Mouse (Mus musculus): ENCODE measurements around the gene Faim. TPM values are rescaled to one million over a fixed set of nuclear protein-coding genes. Genes with fewer than 3 reads are reported as not detected.

Gene Faim
- polyA plus RNA-seq, 1 experiment from 2014 or later: 26.6 TPM

- H3K27me3 ChIP-seq (replicated peaks): no peaks in the 10 kb centered on the region
- H3K4me3 ChIP-seq: no peak overlapping the region
- no peak overlapping the region for H3K27ac ChIP-seq (replicated peaks)
- no peak overlapping the region for H3K9ac ChIP-seq
- no peak for ATAC-seq (ENCODE audit: extremely low read depth, insufficient number of reproducible peaks, low FRiP score, low TSS enrichment)
- no peaks in the 10 kb centered on the region for H3K36me3 ChIP-seq
- no peaks in the 10 kb centered on the region for H3K9me3 ChIP-seq
- WGBS: 73% methylated on average over 6 of the region's 6 CpGs
- no peak overlapping the region for H3K4me2 ChIP-seq
- H3K4me1 ChIP-seq: no peaks in the 10 kb centered on the region
Observed at GRCm38 (mm10) chr9:99017679-99018078, 31.5 kb downstream of the Faim start.

DNA sequence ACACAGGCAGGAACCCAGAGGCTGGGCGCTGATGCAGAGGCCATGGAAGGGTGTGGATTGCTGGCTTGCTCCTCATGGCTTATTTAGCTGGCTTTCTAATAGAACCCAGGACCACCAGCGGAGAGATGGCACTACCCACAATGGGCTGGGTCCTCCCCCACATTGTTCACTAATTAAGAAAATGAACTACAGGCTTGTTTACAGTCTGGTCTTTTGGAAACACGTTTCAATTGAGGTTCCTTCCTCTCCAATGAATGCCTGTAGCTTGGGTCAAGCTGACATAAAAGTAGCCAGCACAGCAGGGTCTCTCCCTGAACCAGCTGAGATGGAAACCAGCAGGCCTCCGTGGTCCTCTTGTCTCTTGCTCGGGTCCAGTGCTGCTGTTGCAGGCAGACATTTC, 35.0 kb downstream of the Faim start:
- no peak overlapping the region for H3K4me2 ChIP-seq
- no peak overlapping the region for H3K4me3 ChIP-seq
- H3K9ac ChIP-seq: no peak overlapping the region
- no peaks in the 10 kb centered on the region for H3K4me1 ChIP-seq
- no peak overlapping the region for H3K27ac ChIP-seq (replicated peaks)
- H3K36me3 ChIP-seq: no peaks in the 10 kb centered on the region
- no peaks in the 10 kb centered on the region for H3K27me3 ChIP-seq (replicated peaks)
- WGBS: 54% methylated on average over 5 of the region's 5 CpGs
- ATAC-seq (ENCODE audit: extremely low read depth, insufficient number of reproducible peaks, low FRiP score, low TSS enrichment): no peak
- no peaks in the 10 kb centered on the region for H3K9me3 ChIP-seq

DNA sequence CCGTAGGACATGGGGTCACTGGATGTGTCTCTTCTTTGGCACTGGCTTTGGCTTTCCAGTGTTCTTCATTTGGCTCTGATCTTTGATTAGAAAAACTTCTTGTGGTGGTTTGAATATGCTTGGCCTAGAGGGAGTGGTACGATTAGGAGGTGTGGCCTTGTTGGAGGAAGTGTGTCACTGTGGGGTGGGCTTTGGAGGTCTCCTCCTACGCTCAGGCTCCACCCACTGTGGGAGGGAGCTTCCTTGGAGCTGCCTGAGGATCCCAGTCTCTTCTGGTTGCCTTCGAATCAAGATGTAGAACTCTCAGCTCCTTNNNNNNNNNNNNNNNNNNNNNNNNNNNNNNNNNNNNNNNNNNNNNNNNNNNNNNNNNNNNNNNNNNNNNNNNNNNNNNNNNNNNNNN, 35.6 kb downstream of the Faim start:
- no peak overlapping the region for H3K27ac ChIP-seq (replicated peaks)
- ATAC-seq (ENCODE audit: extremely low read depth, insufficient number of reproducible peaks, low FRiP score, low TSS enrichment): no peak
- H3K36me3 ChIP-seq: no peaks in the 10 kb centered on the region
- 77% methylated on average over 4 of the region's 4 CpGs for WGBS
- no peaks in the 10 kb centered on the region for H3K27me3 ChIP-seq (replicated peaks)
- H3K4me1 ChIP-seq: no peaks in the 10 kb centered on the region
- H3K9me3 ChIP-seq: no peaks in the 10 kb centered on the region
- no peak overlapping the region for H3K4me3 ChIP-seq
- no peak overlapping the region for H3K4me2 ChIP-seq
- no peak overlapping the region for H3K9ac ChIP-seq

DNA sequence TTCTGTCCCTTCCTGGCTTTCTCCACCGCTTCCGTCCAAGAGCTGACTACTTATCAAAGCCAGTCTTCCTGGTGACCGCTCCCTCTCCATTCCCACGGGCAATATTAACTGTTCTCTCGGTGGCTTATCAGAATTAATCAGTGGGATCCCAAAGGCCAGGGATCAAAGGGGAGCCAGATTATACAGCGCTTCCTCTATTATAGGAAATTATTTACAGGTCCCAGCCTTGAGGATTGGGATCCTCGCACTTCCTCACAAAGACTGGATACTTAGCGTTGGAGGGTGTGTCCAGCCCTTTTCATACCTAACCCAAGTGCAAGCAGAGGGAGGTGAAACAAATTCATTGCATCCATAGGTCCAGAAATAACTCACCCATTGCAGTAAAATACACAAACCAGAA, 45.9 kb downstream of the Faim start:
- Histone ChIP-seq H3K4me2 (no peak overlapping the region), H3K9ac (no peak overlapping the region), H3K4me1 (no peaks in the 10 kb centered on the region), H3K27me3 (replicated peaks) (no peaks in the 10 kb centered on the region), H3K9me3 (no peaks in the 10 kb centered on the region), H3K36me3 (0 out of 2 replicates have a peak, but pooled peaks cover under 1% of the 10 kb centered on the region), H3K4me3 (no peak overlapping the region), H3K27ac (replicated peaks) (no peak overlapping the region)
- no peak for ATAC-seq (ENCODE audit: extremely low read depth, insufficient number of reproducible peaks, low FRiP score, low TSS enrichment)
- WGBS: 59% methylated on average over 8 of the region's 8 CpGs

- H3K27me3 ChIP-seq (replicated peaks): no peaks in the 10 kb centered on the region
- WGBS: 85% methylated on average over 8 of the region's 8 CpGs
- H3K9ac ChIP-seq: no peak overlapping the region
- ATAC-seq (ENCODE audit: extremely low read depth, insufficient number of reproducible peaks, low FRiP score, low TSS enrichment): no peak
- no peak overlapping the region for H3K4me2 ChIP-seq
- H3K9me3 ChIP-seq: no peaks in the 10 kb centered on the region
- no peak overlapping the region for H3K27ac ChIP-seq (replicated peaks)
- peaks cover 9% of the 10 kb centered on the region; the same call in 1 of the 2 replicates for H3K4me1 ChIP-seq
- no peak overlapping the region for H3K4me3 ChIP-seq
- H3K36me3 ChIP-seq: peaks cover 11% of the 10 kb centered on the region
Observed at GRCm38 (mm10) chr9:99034111-99034510, 47.9 kb downstream of the Faim start.

DNA sequence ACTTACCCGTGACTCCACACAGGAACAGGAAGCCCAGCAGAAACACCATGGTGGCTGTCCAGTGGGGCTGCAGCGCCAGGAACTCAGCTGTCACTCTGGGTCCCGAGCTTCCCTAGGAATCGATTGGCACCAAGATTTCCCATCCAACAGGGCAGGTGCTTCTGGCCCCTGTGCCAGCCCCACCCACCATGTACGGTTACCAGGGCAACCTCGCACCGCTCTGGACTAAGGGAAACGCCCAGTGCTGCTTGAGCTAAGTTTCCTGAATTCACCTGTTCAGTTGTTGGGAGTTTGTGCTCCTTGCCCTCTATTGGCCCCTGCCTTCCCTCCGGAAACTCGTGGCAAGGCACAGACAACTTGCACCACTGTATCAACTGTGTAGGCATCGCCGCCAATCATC, 49.4 kb downstream of the Faim start, which contains the start of gene Gm1123:
Gm1123 (minus strand) TSS at position 141 of the 400 bp plus-strand sequence.
- H3K27me3 ChIP-seq (replicated peaks): no peaks in the 10 kb centered on the region
- peaks cover 9% of the 10 kb centered on the region; the same call in 1 of the 2 replicates for H3K4me1 ChIP-seq
- peaks cover 24% of the 10 kb centered on the region for H3K36me3 ChIP-seq
- no peak within 1 kb of the TSS for H3K27ac ChIP-seq (replicated peaks)
- 78% methylated on average over 12 of the region's 12 CpGs for WGBS
- no peak within 1 kb of the TSS for H3K4me3 ChIP-seq
- no peak for ATAC-seq (ENCODE audit: extremely low read depth, insufficient number of reproducible peaks, low FRiP score, low TSS enrichment)
- H3K9ac ChIP-seq: no peak within 1 kb of the TSS
- H3K9me3 ChIP-seq: no peaks in the 10 kb centered on the region
- H3K4me2 ChIP-seq: no peak within 1 kb of the TSS

DNA sequence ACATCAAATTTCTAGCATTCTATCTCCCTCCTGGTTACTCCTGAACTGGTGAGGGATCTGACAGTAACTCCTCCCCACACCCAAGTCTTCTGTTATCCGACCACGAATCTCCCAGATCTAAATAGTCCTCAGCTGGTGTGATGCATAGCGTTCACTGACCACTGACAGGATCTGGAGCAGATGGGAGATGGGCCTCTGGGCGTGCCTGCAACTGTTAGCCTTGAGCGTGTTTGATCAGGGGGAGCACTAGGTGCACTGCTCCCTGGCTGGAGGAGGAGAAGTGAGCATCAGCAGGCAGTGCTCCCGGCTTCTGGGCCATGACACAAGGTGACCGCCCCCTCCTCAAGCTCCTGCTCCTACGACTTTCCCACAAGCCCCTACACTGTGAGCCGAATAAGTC, 55.8 kb downstream of the Faim start:
- ATAC-seq (ENCODE audit: extremely low read depth, insufficient number of reproducible peaks, low FRiP score, low TSS enrichment): no peak
- Histone ChIP-seq H3K4me3 (no peak overlapping the region), H3K4me2 (no peak overlapping the region), H3K9ac (no peak overlapping the region), H3K27me3 (replicated peaks) (no peaks in the 10 kb centered on the region), H3K36me3 (peaks cover 35% of the 10 kb centered on the region), H3K4me1 (peaks cover 9% of the 10 kb centered on the region; the same call in 1 of the 2 replicates), H3K9me3 (no peaks in the 10 kb centered on the region), H3K27ac (replicated peaks) (no peak overlapping the region)
- 68% methylated on average over 9 of the region's 9 CpGs for WGBS

GRCm38 (mm10) chr9:99042641-99043040, 56.5 kb downstream of the Faim start:
- no peak for ATAC-seq (ENCODE audit: extremely low read depth, insufficient number of reproducible peaks, low FRiP score, low TSS enrichment)
- WGBS: 93% methylated on average over 4 of the region's 4 CpGs

DNA sequence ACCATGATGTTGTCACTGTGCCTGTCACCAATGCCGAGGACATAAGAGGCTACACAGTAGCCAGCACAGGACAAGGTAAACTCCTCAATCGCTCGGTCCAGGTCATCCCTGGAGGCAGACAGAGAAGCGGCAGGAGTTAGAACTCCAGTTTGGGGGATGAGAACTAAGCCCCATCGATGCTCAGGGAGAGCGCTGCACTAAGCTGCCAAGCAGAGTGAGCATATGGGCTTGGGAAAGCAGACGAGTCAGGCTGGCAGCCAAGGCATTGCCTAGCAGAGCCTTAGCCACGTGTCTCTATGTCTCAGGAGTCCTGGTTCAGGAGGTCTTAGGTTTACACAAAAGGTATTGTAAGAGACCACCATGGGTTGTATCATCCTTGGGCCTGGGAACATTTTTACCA, 58.6 kb downstream of the Faim start:
- no peak overlapping the region for H3K4me3 ChIP-seq
- H3K27ac ChIP-seq (replicated peaks): no peak overlapping the region
- no peak for ATAC-seq (ENCODE audit: extremely low read depth, insufficient number of reproducible peaks, low FRiP score, low TSS enrichment)
- no peak overlapping the region for H3K9ac ChIP-seq
- WGBS: 84% methylated on average over 8 of the region's 8 CpGs
- no peaks in the 10 kb centered on the region for H3K27me3 ChIP-seq (replicated peaks)
- no peaks in the 10 kb centered on the region for H3K9me3 ChIP-seq
- H3K4me2 ChIP-seq: no peak overlapping the region
- H3K4me1 ChIP-seq: peaks cover 11% of the 10 kb centered on the region
- H3K36me3 ChIP-seq: peaks cover 18% of the 10 kb centered on the region

More at GRCm38 (mm10) chr9:99042641-99043040, 56.5 kb downstream of the Faim start:
- H3K4me1 ChIP-seq: peaks cover 5% of the 10 kb centered on the region; the same call in 1 of the 2 replicates
- no peaks in the 10 kb centered on the region for H3K9me3 ChIP-seq
- H3K9ac ChIP-seq: no peak overlapping the region
- no peaks in the 10 kb centered on the region for H3K27me3 ChIP-seq (replicated peaks)
- peaks cover 31% of the 10 kb centered on the region for H3K36me3 ChIP-seq
- H3K4me2 ChIP-seq: no peak overlapping the region
- H3K27ac ChIP-seq (replicated peaks): no peak overlapping the region
- no peak overlapping the region for H3K4me3 ChIP-seq

DNA sequence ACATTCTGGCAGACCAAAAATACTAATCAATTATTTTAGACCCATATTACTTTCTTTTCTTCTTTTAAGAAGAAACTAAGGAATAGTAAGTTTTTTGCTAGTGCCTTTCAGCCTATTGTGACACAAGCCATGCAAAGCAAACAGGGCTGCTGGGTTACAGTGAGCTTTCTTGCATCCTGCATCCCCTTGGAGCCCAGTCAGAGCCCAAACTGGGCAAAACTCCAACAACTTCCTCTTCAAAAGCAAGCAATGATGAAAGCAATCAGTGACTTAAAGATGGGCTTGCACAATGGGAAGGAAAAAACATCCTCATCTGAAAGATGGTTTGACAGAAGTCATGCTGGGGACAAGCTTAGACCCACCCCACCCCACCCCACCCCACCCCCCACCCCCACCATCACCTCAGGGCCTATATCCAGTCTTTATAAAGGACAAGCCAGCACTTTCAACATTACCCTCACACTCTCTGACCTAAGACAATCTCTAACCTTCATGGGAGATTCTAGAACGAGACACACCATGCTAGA, 62.6 kb downstream of the Faim start:
- no peak overlapping the region for H3K4me3 ChIP-seq
- no peak for ATAC-seq (ENCODE audit: extremely low read depth, insufficient number of reproducible peaks, low FRiP score, low TSS enrichment)
- H3K36me3 ChIP-seq: peaks cover 18% of the 10 kb centered on the region
- no peaks in the 10 kb centered on the region for H3K9me3 ChIP-seq
- 0 out of 2 replicates have a peak overlapping the region, but pooled peaks have one; percentile 42 for H3K27ac ChIP-seq (replicated peaks)
- no peaks in the 10 kb centered on the region for H3K27me3 ChIP-seq (replicated peaks)
- WGBS: 48% methylated on average over 1 of the region's 1 CpGs
- no peak overlapping the region for H3K4me2 ChIP-seq
- H3K4me1 ChIP-seq: peaks cover 19% of the 10 kb centered on the region
- H3K9ac ChIP-seq: no peak overlapping the region

GRCm38 (mm10) chr9:99049760-99050159, 63.6 kb downstream of the Faim start:
- no peak for ATAC-seq (ENCODE audit: extremely low read depth, insufficient number of reproducible peaks, low FRiP score, low TSS enrichment)
- WGBS: 36% methylated on average over 6 of the region's 6 CpGs
- H3K36me3 ChIP-seq: peaks cover 17% of the 10 kb centered on the region

More at GRCm38 (mm10) chr9:99049760-99050159, 63.6 kb downstream of the Faim start:
- H3K27me3 ChIP-seq (replicated peaks): no peaks in the 10 kb centered on the region
- no peaks in the 10 kb centered on the region for H3K9me3 ChIP-seq
- H3K4me1 ChIP-seq: peaks cover 22% of the 10 kb centered on the region
- peak overlapping the region; percentile 42; the same call in 1 of the 2 replicates for H3K27ac ChIP-seq (replicated peaks)
- no peak overlapping the region for H3K4me2 ChIP-seq
- no peak overlapping the region for H3K9ac ChIP-seq
- H3K4me3 ChIP-seq: no peak overlapping the region

Measured in heart, embryonic 13.5 days (tissue).